ENCODE assay signal across 30 mouse cellular contexts in genomic region chr1:40124237-40124636, GRCm38 (mm10). TPM values are rescaled to one million over a fixed set of nuclear protein-coding genes. Genes with fewer than 3 reads are reported as not detected.
"Had no signal": no experiment of that assay in that cellular context is flagged by ENCODE, and none has a peak within 500 bp of the region (broad histone marks: within the 10 kb centered on the region; RNA-seq: fewer than 3 reads in every experiment).

No protein-coding gene starts in this region.

- H3K4me1 ChIP-seq: embryonic facial prominence, embryonic 10.5 days; embryonic facial prominence, embryonic 12.5 days; embryonic facial prominence, embryonic 13.5 days; embryonic facial prominence, embryonic 15.5 days; forebrain, embryonic 10.5 days; forebrain, embryonic 12.5 days; forebrain, embryonic 13.5 days; forebrain, embryonic 15.5 days had no signal

- H3K9ac ChIP-seq: embryonic facial prominence, embryonic 12.5 days; embryonic facial prominence, embryonic 13.5 days; embryonic facial prominence, embryonic 15.5 days; forebrain, embryonic 12.5 days; forebrain, embryonic 13.5 days; forebrain, embryonic 15.5 days; forebrain, postnatal 0 days had no signal

- H3K4me2 ChIP-seq: embryonic facial prominence, embryonic 12.5 days; embryonic facial prominence, embryonic 13.5 days; embryonic facial prominence, embryonic 15.5 days; forebrain, embryonic 12.5 days; forebrain, embryonic 13.5 days; forebrain, embryonic 15.5 days had no signal

- H3K27ac ChIP-seq: embryonic facial prominence, embryonic 10.5 days; embryonic facial prominence, embryonic 12.5 days; embryonic facial prominence, embryonic 13.5 days; embryonic facial prominence, embryonic 15.5 days; forebrain, embryonic 10.5 days; forebrain, embryonic 12.5 days; forebrain, embryonic 13.5 days; forebrain, embryonic 15.5 days; gastrocnemius, adult 2 months had no signal

- H3K36me3 ChIP-seq: embryonic facial prominence, embryonic 10.5 days; embryonic facial prominence, embryonic 12.5 days; embryonic facial prominence, embryonic 13.5 days; embryonic facial prominence, embryonic 15.5 days; forebrain, embryonic 10.5 days; forebrain, embryonic 12.5 days; forebrain, embryonic 15.5 days had no signal

- H3K9me3 ChIP-seq: embryonic facial prominence, embryonic 10.5 days; embryonic facial prominence, embryonic 12.5 days; embryonic facial prominence, embryonic 13.5 days; embryonic facial prominence, embryonic 15.5 days; forebrain, embryonic 10.5 days; forebrain, embryonic 12.5 days; forebrain, embryonic 13.5 days; forebrain, embryonic 15.5 days had no signal

- H3K4me3 ChIP-seq: embryonic facial prominence, embryonic 10.5 days; embryonic facial prominence, embryonic 12.5 days; embryonic facial prominence, embryonic 13.5 days; embryonic facial prominence, embryonic 15.5 days; erythroblast, embryonic 14.5 days; forebrain, embryonic 10.5 days; forebrain, embryonic 12.5 days; forebrain, embryonic 13.5 days; forebrain, embryonic 15.5 days; gastrocnemius, adult 2 months had no signal

- DNase-seq: cerebellum, adult 18-20 months; cerebellum, adult 2 months; cerebellum, adult 8-10 months; cerebellum, adult 9-10 months; cerebellum, adult 9-11 months; cerebellum, postnatal 10 days; cerebellum, postnatal 14 days; cerebellum, postnatal 25 days; cerebellum, postnatal 36 days; embryo, embryonic 11 days; forebrain, postnatal 0 days; gastrocnemius, adult 2 months; gastrocnemius, postnatal 10 days; gastrocnemius, postnatal 14 days; gastrocnemius, postnatal 25 days; gastrocnemius, postnatal 36 days; heart, adult 18-20 months had no signal

- ATAC-seq: forebrain, embryonic 13.5 days; forebrain, embryonic 14.5 days; forebrain, embryonic 15.5 days; forebrain, embryonic 16.5 days; forebrain, postnatal 0 days had no signal

- H3K27me3 ChIP-seq: embryonic facial prominence, embryonic 12.5 days; embryonic facial prominence, embryonic 13.5 days; embryonic facial prominence, embryonic 15.5 days; forebrain, embryonic 12.5 days; forebrain, embryonic 13.5 days; forebrain, embryonic 15.5 days had no signal

RNA-seq across cellular contexts. Expression of gene Il1r2, which starts 50.4 kb away (rescaled TPM):
- total RNA-seq: common myeloid progenitor, adult 5-6 weeks; forebrain, postnatal 0 days; gastrocnemius, postnatal 4 days; heart, adult 18-20 months had no signal
- polyA plus RNA-seq: erythroblast, embryonic 14.5 days had no signal
